Mouse (Mus musculus) midbrain, postnatal 0 days (tissue): Measurements from ENCODE around the gene Anxa11. TPM values are rescaled to one million over a fixed set of nuclear protein-coding genes. Genes with fewer than 3 reads are reported as not detected.
"Not testable (repeated sequence)": the region's sequence is repeated elsewhere in the genome, so short reads cannot be mapped to it uniquely, and the experiment has no call there.

Experiments
- ATAC-seq: fragments of 200-750 bp; cut with Nextera tagmentation; 2 replicates; pipeline ENCODE4 v1.8.0; 2017; ENCODE audit warnings: moderate number of reproducible peaks, mild to moderate bottlenecking, moderate TSS enrichment, moderate library complexity; ENCODE audit not compliant: low FRiP score
- DNase-seq: peaks from one replicate; pipeline ENCODE4 v3.0.0-alpha.2; 2015; ENCODE audit warnings: low spot score
- H3K27ac ChIP-seq: fragments of 300-500 bp; sonication (generic); 2 replicates; pipeline ENCODE4 v1.5.1; 2014; ENCODE audit warnings: low read depth, mild to moderate bottlenecking, low read length, mixed read lengths
- H3K27me3 ChIP-seq: fragments of 300-500 bp; sonication (generic); 2 replicates; pipeline ENCODE4 v1.6.1; 2014; ENCODE audit warnings: low read length, control low read depth, mixed read lengths; ENCODE audit not compliant: insufficient read depth
- H3K36me3 ChIP-seq: fragments of 300-500 bp; sonication (generic); 2 replicates; pipeline ENCODE4 v1.6.1; 2014; ENCODE audit warnings: low read length, control low read depth, mixed read lengths; ENCODE audit not compliant: insufficient read depth
- H3K4me1 ChIP-seq: fragments of 300-500 bp; sonication (generic); 2 replicates; pipeline ENCODE4 v1.6.1; 2014; ENCODE audit warnings: mild to moderate bottlenecking, control low read depth, antibody characterized with exemption, low read length, mixed read lengths; ENCODE audit not compliant: insufficient read depth
- H3K4me2 ChIP-seq: fragments of 300-500 bp; sonication (generic); 2 replicates; pipeline ENCODE4 v1.6.1; 2014; ENCODE audit warnings: low read depth, mild to moderate bottlenecking, low read length, mixed read lengths; ENCODE audit not compliant: poor library complexity, severe bottlenecking
- H3K4me3 ChIP-seq: fragments of 300-500 bp; sonication (generic); 2 replicates; pipeline ENCODE4 v1.5.1; 2014; ENCODE audit warnings: low read depth, mild to moderate bottlenecking, low read length, moderate library complexity
- H3K9ac ChIP-seq: fragments of 300-500 bp; sonication (generic); replicated peaks from 2 replicates; pipeline ENCODE4 v1.6.1; 2014; ENCODE audit warnings: mild to moderate bottlenecking, low read length, moderate library complexity, mixed read lengths; ENCODE audit not compliant: poor library complexity, severe bottlenecking
- H3K9me3 ChIP-seq: fragments of 300-500 bp; sonication (generic); 2 replicates; pipeline ENCODE4 v1.6.1; 2016; ENCODE audit warnings: low read length, control low read depth
- CTCF ChIP-seq: IDR thresholded peaks from 2 replicates; pipeline ENCODE4 v1.5.1; 2016; ENCODE audit warnings: antibody characterized with exemption, mild to moderate bottlenecking
- WGBS: fragments of 180-500 bp; shearing (Covaris S2); extraction: QIAGEN DNeasy Blood & Tissue Kit; methylation state at CpG from one replicate; pipeline ENCODE4 v1.1.7; 2014; 5-methylcytosine and 5-hydroxymethylcytosine counted together
- polyA plus RNA-seq: library from polyadenylated mRNA; unstranded; fragments of >200 nt; fragmentation: Nextera tagmentation; extraction: Ambion mirVana; gene quantifications from 2 replicates; pipeline ENCODE4 v1.2.1, GENCODE M21; 2015
- total RNA-seq: library from RNA; depleted of rRNA; stranded (reverse); fragments of >200 nt; gene quantifications from 2 replicates; pipeline ENCODE4 v1.2.3, GENCODE M21; 2014

Gene Anxa11
- total and polyA plus RNA-seq, 2 experiments from 2014 or later: 2.7 to 3.3 TPM

DNA sequence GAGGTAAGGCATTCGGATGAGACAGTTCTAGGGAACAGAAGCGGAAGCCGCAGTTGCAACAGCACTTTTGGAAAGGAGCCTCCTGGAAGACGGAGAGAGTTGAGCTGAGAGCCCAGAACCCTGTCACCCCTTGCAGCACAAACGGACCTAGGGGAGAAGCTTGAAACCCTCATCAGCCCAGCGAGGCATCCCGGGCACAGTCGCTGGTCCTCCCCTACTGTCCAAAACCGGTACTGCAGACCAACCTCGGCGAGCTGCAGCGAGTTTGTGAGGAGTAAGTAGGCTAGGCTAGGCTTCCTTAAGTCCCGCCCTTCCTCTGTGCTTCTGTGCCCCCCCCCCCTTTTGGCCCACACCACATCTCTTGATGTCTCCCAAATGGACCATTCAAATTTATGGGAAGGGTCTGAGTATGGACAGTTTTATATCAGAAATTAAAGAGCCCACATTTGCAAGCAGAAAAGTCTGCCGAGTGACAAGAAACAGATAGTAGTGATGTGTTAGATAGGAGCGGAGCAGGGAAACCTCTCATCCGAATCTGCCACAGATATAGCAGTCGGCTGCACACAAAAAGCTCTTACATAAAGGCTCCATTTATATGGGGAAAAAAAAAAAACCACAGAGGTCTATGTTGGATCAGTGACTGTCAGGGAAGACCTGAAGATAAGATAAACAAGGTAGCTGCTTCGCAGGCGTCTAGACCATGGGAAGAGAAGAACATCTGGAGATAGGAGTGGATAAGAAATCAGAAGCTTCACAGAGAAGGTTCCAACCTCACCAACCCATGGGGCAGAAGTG lies 41.6 kb upstream of the Anxa11 start:
- Histone ChIP-seq H3K4me1 (no peaks in the 10 kb centered on the region), H3K9ac (no peak overlapping the region), H3K27me3 (no peaks in the 10 kb centered on the region), H3K9me3 (no peaks in the 10 kb centered on the region), H3K27ac (no peak overlapping the region), H3K4me3 (no peak overlapping the region), H3K36me3 (no peaks in the 10 kb centered on the region), H3K4me2 (no peak overlapping the region)
- TF ChIP-seq CTCF: peak; percentile 79
- 28% methylated on average over 19 of the region's 19 CpGs for WGBS
- ATAC-seq (no peak), DNase-seq (peak; percentile 71)

DNA sequence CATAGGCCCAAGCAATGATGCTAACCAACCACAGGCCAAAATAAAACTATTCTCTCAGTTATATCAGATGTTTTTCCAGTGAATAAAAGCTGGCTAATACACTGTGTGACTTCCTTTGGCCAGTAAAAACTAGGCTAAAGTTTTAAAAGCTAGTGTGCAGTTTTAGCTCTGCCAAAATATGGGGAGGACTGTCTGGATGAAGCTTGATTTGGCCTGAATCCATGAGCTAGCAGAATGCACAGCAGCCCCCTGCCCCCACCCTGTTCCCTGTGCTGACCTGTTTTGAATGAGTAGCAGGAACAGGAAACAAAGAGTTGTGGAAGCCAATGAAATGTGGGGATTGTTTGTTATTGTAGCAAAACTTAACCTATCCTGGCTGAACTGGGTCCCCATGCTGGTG lies 39.4 kb upstream of the Anxa11 start:
- Histone ChIP-seq H3K9me3 (no peaks in the 10 kb centered on the region), H3K4me2 (no peak overlapping the region), H3K27me3 (no peaks in the 10 kb centered on the region), H3K36me3 (no peaks in the 10 kb centered on the region), H3K4me3 (no peak overlapping the region), H3K27ac (no peak overlapping the region), H3K4me1 (0 out of 2 replicates have a peak, but pooled peaks cover 2% of the 10 kb centered on the region), H3K9ac (no peak overlapping the region)
- no peak for TF ChIP-seq CTCF
- DNase-seq (no peak), ATAC-seq (no peak)

DNA sequence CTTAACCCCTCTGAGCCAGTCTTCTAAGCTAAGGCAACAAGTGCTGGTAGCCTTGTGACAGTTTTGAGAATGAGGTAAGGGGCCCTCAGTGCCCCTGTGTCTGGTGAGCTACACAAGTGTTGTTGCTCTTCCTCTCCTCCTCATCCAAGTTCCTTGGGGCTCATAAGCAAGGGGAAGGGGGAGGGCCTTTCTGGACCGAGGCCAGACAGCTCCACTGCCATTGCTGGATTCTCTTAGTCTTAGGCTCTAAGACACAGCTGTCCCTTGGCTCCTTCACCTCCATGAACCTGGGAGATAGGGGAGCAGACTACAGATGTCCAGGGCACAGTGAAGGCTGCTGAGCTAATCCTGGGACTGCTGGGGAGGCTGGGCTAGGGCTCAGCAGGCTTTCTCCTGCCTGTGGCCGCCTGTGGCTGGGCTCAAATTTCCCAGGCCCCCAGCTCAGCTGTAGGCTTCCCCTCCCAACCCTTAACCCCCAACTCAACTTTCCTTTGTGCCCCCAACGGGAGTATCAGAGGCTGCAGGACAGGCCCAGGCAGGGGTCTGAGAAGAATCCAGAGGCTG lies 38.6 kb upstream of the Anxa11 start:
- Histone ChIP-seq H3K27ac (no peak overlapping the region), H3K4me3 (no peak overlapping the region), H3K27me3 (no peaks in the 10 kb centered on the region), H3K36me3 (no peaks in the 10 kb centered on the region), H3K4me2 (no peak overlapping the region), H3K4me1 (0 out of 2 replicates have a peak, but pooled peaks cover 2% of the 10 kb centered on the region), H3K9ac (no peak overlapping the region), H3K9me3 (no peaks in the 10 kb centered on the region)
- DNase-seq (no peak), ATAC-seq (no peak)
- no peak for TF ChIP-seq CTCF
- 29% methylated on average over 3 of the region's 3 CpGs for WGBS

DNA sequence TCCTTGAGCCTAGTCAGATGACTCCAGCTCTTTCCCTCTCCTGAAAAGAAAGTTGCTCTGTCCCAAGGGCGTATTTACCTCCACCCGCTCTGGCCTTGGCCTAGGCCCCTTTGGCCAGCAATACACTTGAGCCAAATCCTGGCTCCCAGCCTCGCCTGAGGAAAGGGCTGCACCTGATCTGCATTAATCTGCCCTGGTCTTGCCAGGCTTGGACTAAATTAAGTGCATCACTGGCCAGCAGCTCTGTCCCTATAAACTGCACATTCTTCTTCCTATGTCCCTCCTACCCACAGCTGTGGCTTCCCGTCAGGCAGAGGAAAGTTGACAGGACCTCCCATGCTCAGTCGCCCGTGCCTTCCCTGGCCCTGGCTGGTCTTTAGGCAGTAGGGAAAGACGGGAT lies 36.1 kb upstream of the Anxa11 start:
- Histone ChIP-seq H3K27ac (no peak overlapping the region), H3K9ac (no peak overlapping the region), H3K4me2 (no peak overlapping the region), H3K36me3 (no peaks in the 10 kb centered on the region), H3K27me3 (no peaks in the 10 kb centered on the region), H3K4me3 (no peak overlapping the region), H3K9me3 (no peaks in the 10 kb centered on the region), H3K4me1 (0 out of 2 replicates have a peak, but pooled peaks cover 2% of the 10 kb centered on the region)
- ATAC-seq (peak; percentile 20; the same call in 1 of the 2 replicates), DNase-seq (peak; percentile 75)
- TF ChIP-seq CTCF: no peak
- 50% methylated on average over 7 of the region's 7 CpGs for WGBS

DNA sequence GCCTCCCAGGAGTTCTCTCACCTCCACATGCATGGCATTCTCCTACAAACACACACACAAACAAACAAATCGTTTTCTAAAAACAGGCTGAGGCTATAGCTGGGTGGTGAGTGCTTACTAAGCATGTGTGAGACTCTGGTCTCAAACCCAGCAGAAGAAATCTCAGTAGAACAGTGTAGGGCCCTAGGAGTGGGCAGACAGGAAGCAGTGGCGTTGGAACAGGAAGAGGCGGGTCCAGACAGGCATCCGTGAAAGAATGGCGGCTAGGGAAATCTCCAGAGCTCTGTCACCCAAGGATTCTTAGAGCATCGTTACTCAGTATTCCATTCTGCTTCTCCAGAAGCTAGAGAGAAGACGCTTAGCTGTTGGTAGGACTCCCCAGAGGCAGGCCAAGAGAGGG lies 35.4 kb upstream of the Anxa11 start:
- H3K9ac ChIP-seq: no peak overlapping the region
- no peak overlapping the region for H3K4me2 ChIP-seq
- no peak for TF ChIP-seq CTCF
- H3K4me1 ChIP-seq: 0 out of 2 replicates have a peak, but pooled peaks cover 2% of the 10 kb centered on the region
- no peak overlapping the region for H3K4me3 ChIP-seq
- no peaks in the 10 kb centered on the region for H3K36me3 ChIP-seq
- no peaks in the 10 kb centered on the region for H3K27me3 ChIP-seq
- no peak for DNase-seq
- H3K9me3 ChIP-seq: no peaks in the 10 kb centered on the region
- WGBS: 90% methylated on average over 7 of the region's 7 CpGs
- H3K27ac ChIP-seq: no peak overlapping the region
- ATAC-seq: no peak

DNA sequence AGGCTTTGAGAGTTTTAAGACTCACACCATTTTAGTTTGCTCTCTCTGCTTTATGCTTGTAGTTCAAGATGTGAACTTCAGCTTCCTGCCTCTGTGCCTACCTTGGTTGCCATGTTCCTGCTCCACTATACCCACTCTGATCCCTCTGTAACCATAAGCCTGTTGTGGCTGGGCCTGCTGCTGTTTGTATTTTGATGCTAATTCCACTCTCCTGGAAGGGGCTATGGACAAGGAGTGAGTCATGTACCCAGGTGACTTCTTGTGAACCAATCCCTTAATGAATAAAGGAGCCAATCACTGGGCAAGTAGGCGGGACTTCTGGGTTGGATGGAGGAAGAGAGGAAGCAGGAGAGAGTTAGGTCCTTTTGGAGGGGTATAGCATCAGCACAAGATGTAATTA lies 30.9 kb upstream of the Anxa11 start:
- not testable (repeated sequence) for H3K4me1 ChIP-seq, H3K36me3 ChIP-seq, ATAC-seq, H3K4me2 ChIP-seq, H3K9ac ChIP-seq, H3K27me3 ChIP-seq, DNase-seq, H3K9me3 ChIP-seq, H3K4me3 ChIP-seq, H3K27ac ChIP-seq
- WGBS: 85% methylated on average over 1 of the region's 1 CpGs
